ENCODE assay signal across 12 mouse cellular contexts in genomic region chr13:55495702-55496101, GRCm38 (mm10). TPM values are rescaled to one million over a fixed set of nuclear protein-coding genes. Genes with fewer than 3 reads are reported as not detected.
DNase-seq lines count a peak whose midpoint lies in the region; ATAC-seq and TF ChIP-seq lines count a peak whose summit lies in the region.
"Had no signal": no experiment of that assay in that cellular context is flagged by ENCODE, and none has a peak within 500 bp of the region (broad histone marks: within the 10 kb centered on the region; RNA-seq: fewer than 3 reads in every experiment).

No protein-coding gene starts in this region.

- TF ChIP-seq CTCF in gastrocnemius, adult 2 months (IDR thresholded peaks at IDR 0.05): no peak
- no peak for TF ChIP-seq CTCF in hindbrain, postnatal 0 days (IDR thresholded peaks at IDR 0.05; ENCODE audit: low read depth)

- peak overlapping the region; percentile 24; the same call in 1 of the 2 replicates for H3K4me3 ChIP-seq in gastrocnemius, adult 2 months
- H3K4me3 ChIP-seq in hindbrain, postnatal 0 days (ENCODE audit: low read length): no peak overlapping the region
- H3K4me3 ChIP-seq: embryonic facial prominence, embryonic 12.5 days; heart, adult 2 months; limb, embryonic 12.5 days had no signal

- H3K27me3 ChIP-seq in hindbrain, postnatal 0 days (ENCODE audit: insufficient read depth, low read length): no peaks in the 10 kb centered on the region
- H3K27me3 ChIP-seq: embryonic facial prominence, embryonic 12.5 days; limb, embryonic 12.5 days had no signal

- no peaks in the 10 kb centered on the region for H3K9me3 ChIP-seq in hindbrain, postnatal 0 days (ENCODE audit: low read length)
- H3K9me3 ChIP-seq: embryonic facial prominence, embryonic 12.5 days; limb, embryonic 12.5 days had no signal

- 16% methylated on average over 4 of the region's 4 CpGs for WGBS in hindbrain, postnatal 0 days

- no peak for ATAC-seq in hindbrain, postnatal 0 days
- ATAC-seq in megakaryocyte-erythroid progenitor cell, adult 5-6 weeks (replicated peaks; ENCODE audit: low FRiP score, low TSS enrichment, poor library complexity, severe bottlenecking): no peak

- H3K4me2 ChIP-seq in hindbrain, postnatal 0 days (ENCODE audit: low read depth, low read length): peak overlapping the region; percentile 10; the same call in 1 of the 2 replicates
- H3K4me2 ChIP-seq: embryonic facial prominence, embryonic 12.5 days had no signal

- H3K4me1 ChIP-seq in hindbrain, postnatal 0 days (ENCODE audit: insufficient read depth, low read length): peaks cover 16% of the 10 kb centered on the region

- intact Hi-C loops in gastrocnemius, adult 2 months (cut with DNase I): loop anchor here (2.0 kb wide), 1 partner anchor 17 kb away; the partner anchor contains the start of gene Pdlim7

- peak overlapping the region; percentile 78 for H3K27ac ChIP-seq in gastrocnemius, adult 2 months
- H3K27ac ChIP-seq in hindbrain, postnatal 0 days: peak overlapping the region; percentile 48; the same call in 1 of the 2 replicates
- H3K27ac ChIP-seq: embryonic facial prominence, embryonic 12.5 days; heart, adult 2 months; limb, embryonic 12.5 days had no signal

- H3K9ac ChIP-seq in hindbrain, postnatal 0 days (replicated peaks; ENCODE audit: low read length): no peak overlapping the region; the same call in 1 of the 2 replicates
- H3K9ac ChIP-seq: embryonic facial prominence, embryonic 12.5 days; limb, embryonic 12.5 days; liver, postnatal 0 days had no signal

- H3K36me3 ChIP-seq in hindbrain, postnatal 0 days (ENCODE audit: insufficient read depth, low read length): no peaks in the 10 kb centered on the region

- DNase-seq in gastrocnemius, adult 2 months: no peak
- DNase-seq in gastrocnemius, postnatal 4 days (ENCODE audit: low spot score in 2 of 2): no peak
- DNase-seq in retina, postnatal 1 day: peak; percentile 43
- DNase-seq in retina, embryonic 14.5 days (ENCODE audit: low spot score): no peak
- DNase-seq in hindbrain, postnatal 0 days (ENCODE audit: low spot score): peak; percentile 45
- no peak for DNase-seq in adipocyte (ENCODE audit: low spot score)
- no peak for DNase-seq in spleen, postnatal 4 days (ENCODE audit: low spot score in 2 of 2)

RNA-seq across cellular contexts. Expression of gene Dbn1, which starts 7.8 kb away (rescaled TPM):
- total RNA-seq in gastrocnemius, adult 2 months (2021): 1 to 10 TPM; 4.9 to 7.7 TPM
- total RNA-seq in gastrocnemius, postnatal 4 days (2021): 100 to 1,000 TPM; 127 to 147 TPM
- 442 and 446 TPM in 2 replicates for total RNA-seq in hindbrain, postnatal 0 days (2014; rRNA removed)
- polyA plus RNA-seq in hindbrain, postnatal 0 days (2015; fragmentation: Nextera tagmentation; extraction: Ambion mirVana): 369 and 371 TPM in 2 replicates
- total RNA-seq in megakaryocyte-erythroid progenitor cell, adult 5-6 weeks (2014; fragmentation: Nextera tagmentation): 0.84 TPM in 1 of 2 replicates, not detected in the other
- 2.4 TPM in 1 of 2 replicates, not detected in the other for total RNA-seq in megakaryocyte-erythroid progenitor cell, adult 5-6 weeks (2017)

RNA-seq across cellular contexts. Expression of gene Pdlim7, which starts 17.8 kb away (rescaled TPM):
- total RNA-seq in gastrocnemius, adult 2 months (2021): 100 to 1,000 TPM; 424 to 537 TPM
- total RNA-seq in gastrocnemius, postnatal 4 days (2021): 100 to 1,000 TPM; 304 to 308 TPM
- total RNA-seq in hindbrain, postnatal 0 days (2014; rRNA removed): 43.4 and 49.9 TPM in 2 replicates
- polyA plus RNA-seq in hindbrain, postnatal 0 days (2015; fragmentation: Nextera tagmentation; extraction: Ambion mirVana): 133 TPM in 2 replicates
- total RNA-seq in megakaryocyte-erythroid progenitor cell, adult 5-6 weeks (2014; fragmentation: Nextera tagmentation): 11.5 and 13.2 TPM in 2 replicates
- total RNA-seq in megakaryocyte-erythroid progenitor cell, adult 5-6 weeks (2017): 3.0 and 4.3 TPM in 2 replicates

RNA-seq across cellular contexts. Expression of gene Prr7, which starts 31.6 kb away (rescaled TPM):
- under 1 TPM; 0.18 to 0.22 TPM for total RNA-seq in gastrocnemius, adult 2 months (2021)
- total RNA-seq in gastrocnemius, postnatal 4 days (2021): 1 to 10 TPM; 4.3 to 4.7 TPM
- total RNA-seq in hindbrain, postnatal 0 days (2014; rRNA removed): 106 and 119 TPM in 2 replicates
- polyA plus RNA-seq in hindbrain, postnatal 0 days (2015; fragmentation: Nextera tagmentation; extraction: Ambion mirVana): 4.6 and 4.9 TPM in 2 replicates
- total RNA-seq in megakaryocyte-erythroid progenitor cell, adult 5-6 weeks (2014; fragmentation: Nextera tagmentation): not detected in 2 replicates
- not detected in 2 replicates for total RNA-seq in megakaryocyte-erythroid progenitor cell, adult 5-6 weeks (2017)
- polyA plus RNA-seq: liver, postnatal 0 days had no signal

RNA-seq across cellular contexts. Expression of gene Dok3, which starts 33.4 kb away (rescaled TPM):
- 1 to 10 TPM in 1 of 2 experiments, under 1 TPM in 1; 0.77 to 1.5 TPM for total RNA-seq in gastrocnemius, adult 2 months (2021)
- 1 to 10 TPM; 3.1 to 3.3 TPM for total RNA-seq in gastrocnemius, postnatal 4 days (2021)
- 4.7 and 5.2 TPM in 2 replicates for total RNA-seq in hindbrain, postnatal 0 days (2014; rRNA removed)
- 1.1 and 1.6 TPM in 2 replicates for polyA plus RNA-seq in hindbrain, postnatal 0 days (2015; fragmentation: Nextera tagmentation; extraction: Ambion mirVana)
- 1.5 and 2.2 TPM in 2 replicates for total RNA-seq in megakaryocyte-erythroid progenitor cell, adult 5-6 weeks (2014; fragmentation: Nextera tagmentation)
- total RNA-seq in megakaryocyte-erythroid progenitor cell, adult 5-6 weeks (2017): 1.8 and 2.9 TPM in 2 replicates

RNA-seq across cellular contexts. Expression of gene Ddx41, which starts 40.8 kb away (rescaled TPM):
- total RNA-seq in gastrocnemius, adult 2 months (2021): 10 to 100 TPM; 10.6 to 11.5 TPM
- total RNA-seq in gastrocnemius, postnatal 4 days (2021): 10 to 100 TPM; 19.9 to 20.9 TPM
- 48.6 and 53.4 TPM in 2 replicates for total RNA-seq in hindbrain, postnatal 0 days (2014; rRNA removed)
- 44.4 and 47.2 TPM in 2 replicates for polyA plus RNA-seq in hindbrain, postnatal 0 days (2015; fragmentation: Nextera tagmentation; extraction: Ambion mirVana)
- total RNA-seq in megakaryocyte-erythroid progenitor cell, adult 5-6 weeks (2014; fragmentation: Nextera tagmentation): 55.0 and 56.4 TPM in 2 replicates
- total RNA-seq in megakaryocyte-erythroid progenitor cell, adult 5-6 weeks (2017): 58.9 and 64.3 TPM in 2 replicates

Comparison
In these comparisons a context has a peak if more than half of its experiments do, and no peak if none do; other contexts are left out.
1. DNase-seq: peak in retina, postnatal 1 day (single experiment) and hindbrain, postnatal 0 days (single experiment); none in gastrocnemius, adult 2 months (single experiment), gastrocnemius, postnatal 4 days (0 of 2), retina, embryonic 14.5 days (single experiment), adipocyte (single experiment) and spleen, postnatal 4 days (0 of 2).
2. RNA of gene Dbn1, which starts 7.8 kb away (total RNA-seq): 442 to 446 TPM in hindbrain, postnatal 0 days and 127 to 147 TPM in gastrocnemius, postnatal 4 days; 4.9 to 7.7 TPM in gastrocnemius, adult 2 months and 0.84 to 2.4 TPM in megakaryocyte-erythroid progenitor cell, adult 5-6 weeks; every median in the first group is over 10 times any median in the second.
3. RNA of gene Prr7, which starts 31.6 kb away (total RNA-seq): 106 to 119 TPM in hindbrain, postnatal 0 days; 4.3 to 4.7 TPM in gastrocnemius, postnatal 4 days, 0.18 to 0.22 TPM in gastrocnemius, adult 2 months and not detected in megakaryocyte-erythroid progenitor cell, adult 5-6 weeks; every median in the first group is over 10 times any median in the second.